Mouse (Mus musculus) olfactory bulb, adult 2 months (tissue): ENCODE measurements around the gene Aatf. TPM values are rescaled to one million over a fixed set of nuclear protein-coding genes. Genes with fewer than 3 reads are reported as not detected.

Experiments
- H3K27ac ChIP-seq: fragments of 200-500 bp; 2 replicates; pipeline ENCODE4 v1.5.1; 2012; ENCODE audit warnings: low read depth, low read length; ENCODE audit not compliant: insufficient read depth
- H3K4me1 ChIP-seq: fragments of 200-500 bp; 2 replicates; pipeline ENCODE4 v1.6.1; 2012; ENCODE audit warnings: low read length; ENCODE audit not compliant: control insufficient read depth, insufficient read depth
- H3K4me3 ChIP-seq: fragments of 200-500 bp; 2 replicates; pipeline ENCODE4 v1.5.1; 2012; ENCODE audit warnings: mild to moderate bottlenecking, low read depth, low read length, moderate library complexity; ENCODE audit not compliant: insufficient read depth
- CTCF ChIP-seq: fragments of 200-500 bp; IDR thresholded peaks from 2 replicates; pipeline ENCODE4 v1.5.1; 2012; ENCODE audit warnings: low read depth, mild to moderate bottlenecking, low read length, moderate library complexity; ENCODE audit not compliant: insufficient read depth
- POLR2A ChIP-seq: fragments of 200-500 bp; IDR thresholded peaks from 2 replicates; pipeline ENCODE4 v1.6.1; 2012; ENCODE audit warnings: mild to moderate bottlenecking, low read depth, low read length, moderate library complexity; ENCODE audit not compliant: insufficient read depth
- WGBS: fragments of 180-500 bp; shearing (Covaris S2); methylation state at CpG from one replicate; pipeline ENCODE4 v1.1.7; 2018; 5-methylcytosine and 5-hydroxymethylcytosine counted together
- polyA plus RNA-seq: library from polyadenylated mRNA; stranded (reverse); fragments of >200 nt; gene quantifications from 2 replicates; pipeline ENCODE4 v1.2.4, GENCODE M21; 2012; ENCODE audit warnings: low replicate concordance; ENCODE audit not compliant: missing spikeins, insufficient read depth, insufficient read length

Aatf gene
- polyA plus RNA-seq, 1 experiment, result not detected

GRCm38 (mm10) chr11:84517431-84517830, 4.1 kb upstream of the Aatf start:
- TF ChIP-seq CTCF (no peak), POLR2A (no peak)
- peaks cover 3% of the 10 kb centered on the region; the same call in 1 of the 2 replicates for H3K4me1 ChIP-seq
- H3K27ac ChIP-seq, result no peak overlapping the region
- H3K4me3 ChIP-seq, result no peak overlapping the region
- 21% methylated on average over 2 of the region's 2 CpGs for WGBS

- H3K4me3 ChIP-seq, result no peak overlapping the region
- TF ChIP-seq POLR2A, result no peak
- no peak for TF ChIP-seq CTCF
- 8% methylated on average over 14 of the region's 14 CpGs for WGBS
- no peak overlapping the region for H3K27ac ChIP-seq
- peaks cover 3% of the 10 kb centered on the region; the same call in 1 of the 2 replicates for H3K4me1 ChIP-seq
These were observed 3.3 kb upstream of the Aatf start for GRCm38 (mm10) chr11:84516501-84517240.

- TF ChIP-seq CTCF (no peak), POLR2A (no peak)
- 61% methylated on average over 1 of the region's 1 CpGs for WGBS
- no peaks in the 10 kb centered on the region; the same call in 1 of the 2 replicates for H3K4me1 ChIP-seq
- no peak overlapping the region for H3K27ac ChIP-seq
- H3K4me3 ChIP-seq, result no peak overlapping the region
These were observed 1.3 kb downstream of the Aatf start for GRCm38 (mm10) chr11:84512031-84512430.

GRCm38 (mm10) chr11:84504296-84504695, 9.0 kb downstream of the Aatf start:
- no peaks in the 10 kb centered on the region for H3K4me1 ChIP-seq
- no peak overlapping the region for H3K27ac ChIP-seq
- TF ChIP-seq POLR2A (no peak), CTCF (no peak)
- 97% methylated on average over 1 of the region's 1 CpGs for WGBS
- H3K4me3 ChIP-seq, result no peak overlapping the region

- TF ChIP-seq CTCF (no peak), POLR2A (no peak)
- Histone ChIP-seq H3K27ac (no peak overlapping the region), H3K4me3 (no peak overlapping the region), H3K4me1 (no peaks in the 10 kb centered on the region)
- WGBS, result 76% methylated on average over 2 of the region's 2 CpGs
These were observed 15.4 kb downstream of the Aatf start for GRCm38 (mm10) chr11:84497944-84498343.

- TF ChIP-seq CTCF (no peak), POLR2A (no peak)
- Histone ChIP-seq H3K27ac (no peak overlapping the region), H3K4me3 (no peak overlapping the region), H3K4me1 (no peaks in the 10 kb centered on the region)
These were observed 16.4 kb downstream of the Aatf start for GRCm38 (mm10) chr11:84496901-84497300.

GRCm38 (mm10) chr11:84495774-84496173, 17.5 kb downstream of the Aatf start:
- WGBS, result 79% methylated on average over 4 of the region's 4 CpGs
- Histone ChIP-seq H3K4me1 (no peaks in the 10 kb centered on the region), H3K27ac (no peak overlapping the region), H3K4me3 (no peak overlapping the region)
- TF ChIP-seq POLR2A, result no peak
- TF ChIP-seq CTCF, result no peak

GRCm38 (mm10) chr11:84481661-84482060, 31.7 kb downstream of the Aatf start:
- WGBS, result 65% methylated on average over 7 of the region's 7 CpGs
- Histone ChIP-seq H3K4me1 (no peaks in the 10 kb centered on the region), H3K4me3 (no peak overlapping the region), H3K27ac (no peak overlapping the region)
- TF ChIP-seq CTCF, result no peak

- no peaks in the 10 kb centered on the region for H3K4me1 ChIP-seq
- H3K27ac ChIP-seq, result no peak overlapping the region
- H3K4me3 ChIP-seq, result no peak overlapping the region
- WGBS, result 67% methylated on average over 3 of the region's 3 CpGs
- TF ChIP-seq POLR2A (no peak), CTCF (no peak)
These were observed 32.9 kb downstream of the Aatf start for GRCm38 (mm10) chr11:84480451-84480850.

- Histone ChIP-seq H3K4me1 (no peaks in the 10 kb centered on the region), H3K27ac (no peak overlapping the region), H3K4me3 (no peak overlapping the region)
- TF ChIP-seq POLR2A, result no peak
- 99% methylated on average over 2 of the region's 2 CpGs for WGBS
These were observed 36.7 kb downstream of the Aatf start for GRCm38 (mm10) chr11:84476641-84477040.
